ENCODE assay signal across 22 mouse cellular contexts in genomic region chr1:40028207-40028998, GRCm38 (mm10). TPM values are rescaled to one million over a fixed set of nuclear protein-coding genes. Genes with fewer than 3 reads are reported as not detected.
DNase-seq lines count a peak whose midpoint lies in the region; ATAC-seq lines count a peak whose summit lies in the region.
"Had no signal": no experiment of that assay in that cellular context is flagged by ENCODE, and none has a peak within 500 bp of the region (broad histone marks: within the 10 kb centered on the region; RNA-seq: fewer than 3 reads in every experiment).

No protein-coding gene starts in this region.

- no peaks in the 10 kb centered on the region for H3K9me3 ChIP-seq in hindbrain, embryonic 13.5 days
- H3K9me3 ChIP-seq in hindbrain, embryonic 16.5 days (ENCODE audit: control insufficient read depth, low read length): no peaks in the 10 kb centered on the region
- H3K9me3 ChIP-seq in midbrain, embryonic 14.5 days (ENCODE audit: control insufficient read depth, low read length): no peaks in the 10 kb centered on the region
- H3K9me3 ChIP-seq in midbrain, embryonic 10.5 days (replicated peaks): no peaks in the 10 kb centered on the region
- no peaks in the 10 kb centered on the region for H3K9me3 ChIP-seq in midbrain, embryonic 16.5 days (replicated peaks; ENCODE audit: control insufficient read depth, low read length, poor library complexity, severe bottlenecking)
- H3K9me3 ChIP-seq: embryonic facial prominence, embryonic 12.5 days; limb, embryonic 10.5 days had no signal

- ATAC-seq in hindbrain, embryonic 13.5 days (ENCODE audit: low FRiP score): peak; percentile 38; the same call in 1 of the 2 replicates
- ATAC-seq in hindbrain, embryonic 16.5 days: no peak
- ATAC-seq in midbrain, embryonic 14.5 days (ENCODE audit: low FRiP score, low TSS enrichment): peak; percentile 28; the same call in 1 of the 2 replicates
- ATAC-seq in midbrain, embryonic 16.5 days: peak; percentile 57

- intact Hi-C loops in gastrocnemius, postnatal 36 days (cut with DNase I): no loop called here

- H3K4me3 ChIP-seq in hindbrain, embryonic 13.5 days: no peak overlapping the region
- H3K4me3 ChIP-seq in hindbrain, embryonic 16.5 days (ENCODE audit: low read length): no peak overlapping the region
- H3K4me3 ChIP-seq in midbrain, embryonic 14.5 days (replicated peaks; ENCODE audit: low read depth, low read length): no peak overlapping the region
- no peak overlapping the region for H3K4me3 ChIP-seq in midbrain, embryonic 10.5 days
- no peak overlapping the region for H3K4me3 ChIP-seq in midbrain, embryonic 16.5 days (ENCODE audit: low read depth, low read length)
- H3K4me3 ChIP-seq: embryonic facial prominence, embryonic 12.5 days; left cerebral cortex, adult 2 months; limb, embryonic 10.5 days had no signal

- H3K4me2 ChIP-seq in hindbrain, embryonic 13.5 days: no peak overlapping the region
- no peak overlapping the region for H3K4me2 ChIP-seq in hindbrain, embryonic 16.5 days (ENCODE audit: low read length)
- no peak overlapping the region for H3K4me2 ChIP-seq in midbrain, embryonic 14.5 days (ENCODE audit: low read length)
- H3K4me2 ChIP-seq in midbrain, embryonic 16.5 days (ENCODE audit: low read length): no peak overlapping the region
- H3K4me2 ChIP-seq: embryonic facial prominence, embryonic 12.5 days had no signal

- H3K4me1 ChIP-seq in hindbrain, embryonic 13.5 days (replicated peaks): no peaks in the 10 kb centered on the region
- H3K4me1 ChIP-seq in hindbrain, embryonic 16.5 days (ENCODE audit: control insufficient read depth, insufficient read depth, low read depth, low read length): no peaks in the 10 kb centered on the region
- H3K4me1 ChIP-seq in midbrain, embryonic 14.5 days (ENCODE audit: control insufficient read depth, insufficient read depth, low read length): no peaks in the 10 kb centered on the region
- no peaks in the 10 kb centered on the region for H3K4me1 ChIP-seq in midbrain, embryonic 10.5 days
- no peaks in the 10 kb centered on the region for H3K4me1 ChIP-seq in midbrain, embryonic 16.5 days (ENCODE audit: control insufficient read depth, insufficient read depth, low read length)
- H3K4me1 ChIP-seq: embryonic facial prominence, embryonic 12.5 days; limb, embryonic 10.5 days had no signal

- DNase-seq in adrenal gland, postnatal 10 days: peak; percentile 22
- no peak for DNase-seq in adrenal gland, postnatal 25 days
- DNase-seq in midbrain, embryonic 14.5 days: no peak
- no peak for DNase-seq in midbrain, embryonic 10.5 days (ENCODE audit: low spot score)
- no peak for DNase-seq in gastrocnemius, postnatal 36 days
- DNase-seq: adrenal gland, adult 2 months; cerebellum, adult 9-10 months; gastrocnemius, postnatal 14 days; kidney, postnatal 4 days; layer of hippocampus, adult 9-11 months; lung, adult 2 months; right cerebral cortex, adult 18-20 months had no signal

- H3K36me3 ChIP-seq in hindbrain, embryonic 13.5 days: peaks cover 50% of the 10 kb centered on the region
- H3K36me3 ChIP-seq in hindbrain, embryonic 16.5 days (ENCODE audit: control insufficient read depth, insufficient read depth, low read length): peaks cover 14% of the 10 kb centered on the region; the same call in 1 of the 2 replicates
- H3K36me3 ChIP-seq in midbrain, embryonic 14.5 days (ENCODE audit: control insufficient read depth, insufficient read depth, low read length): peaks cover 50% of the 10 kb centered on the region
- peaks cover 49% of the 10 kb centered on the region for H3K36me3 ChIP-seq in midbrain, embryonic 10.5 days
- peaks cover 20% of the 10 kb centered on the region for H3K36me3 ChIP-seq in midbrain, embryonic 16.5 days (ENCODE audit: control insufficient read depth, insufficient read depth, low read length)

- 84% methylated on average over 12 of the region's 12 CpGs for WGBS in hindbrain, embryonic 13.5 days
- WGBS in hindbrain, embryonic 16.5 days: 87% methylated on average over 12 of the region's 12 CpGs
- 84% methylated on average over 12 of the region's 12 CpGs for WGBS in midbrain, embryonic 14.5 days
- 86% methylated on average over 12 of the region's 12 CpGs for WGBS in midbrain, embryonic 10.5 days
- 77% methylated on average over 12 of the region's 12 CpGs for WGBS in midbrain, embryonic 16.5 days

- no peaks in the 10 kb centered on the region for H3K27me3 ChIP-seq in hindbrain, embryonic 13.5 days
- no peaks in the 10 kb centered on the region for H3K27me3 ChIP-seq in hindbrain, embryonic 16.5 days (replicated peaks; ENCODE audit: control insufficient read depth, insufficient read depth, low read length)
- no peaks in the 10 kb centered on the region for H3K27me3 ChIP-seq in midbrain, embryonic 14.5 days (ENCODE audit: control insufficient read depth, insufficient read depth, low read length)
- H3K27me3 ChIP-seq in midbrain, embryonic 10.5 days (ENCODE audit: low read depth, poor library complexity, severe bottlenecking): no peaks in the 10 kb centered on the region
- H3K27me3 ChIP-seq in midbrain, embryonic 16.5 days (ENCODE audit: control insufficient read depth, insufficient read depth, low read depth, low read length): no peaks in the 10 kb centered on the region
- H3K27me3 ChIP-seq: embryonic facial prominence, embryonic 12.5 days had no signal

- H3K27ac ChIP-seq in hindbrain, embryonic 13.5 days: no peak overlapping the region
- no peak overlapping the region for H3K27ac ChIP-seq in hindbrain, embryonic 16.5 days (ENCODE audit: low read depth, low read length)
- H3K27ac ChIP-seq in midbrain, embryonic 14.5 days (replicated peaks; ENCODE audit: low read depth, low read length): no peak overlapping the region
- H3K27ac ChIP-seq in midbrain, embryonic 10.5 days (replicated peaks): no peak overlapping the region
- H3K27ac ChIP-seq in midbrain, embryonic 16.5 days (ENCODE audit: low read length): no peak overlapping the region
- H3K27ac ChIP-seq: embryonic facial prominence, embryonic 12.5 days; left cerebral cortex, adult 2 months; limb, embryonic 10.5 days had no signal

- no peak overlapping the region for H3K9ac ChIP-seq in hindbrain, embryonic 13.5 days
- no peak overlapping the region for H3K9ac ChIP-seq in hindbrain, embryonic 16.5 days (ENCODE audit: low read depth, low read length)
- no peak overlapping the region for H3K9ac ChIP-seq in midbrain, embryonic 14.5 days (replicated peaks; ENCODE audit: low read length)
- no peak overlapping the region for H3K9ac ChIP-seq in midbrain, embryonic 16.5 days (ENCODE audit: low read depth, low read length)
- H3K9ac ChIP-seq: embryonic facial prominence, embryonic 12.5 days had no signal

RNA-seq across cellular contexts. Expression of gene Il1r2, which starts 45.5 kb away (rescaled TPM):
- total RNA-seq in adrenal gland, postnatal 10 days (2021): under 1 TPM; 0.36 to 0.60 TPM
- not detected in 2 replicates for total RNA-seq in adrenal gland, postnatal 25 days (2021)
- polyA plus RNA-seq in hindbrain, embryonic 13.5 days (2015; fragmentation: Nextera tagmentation; extraction: Ambion mirVana): 0.36 and 0.40 TPM in 2 replicates
- polyA plus RNA-seq in hindbrain, embryonic 16.5 days (2015; fragmentation: Nextera tagmentation; extraction: Ambion mirVana): 1.2 TPM in 2 replicates
- 0.22 and 0.45 TPM in 2 replicates for polyA plus RNA-seq in midbrain, embryonic 14.5 days (2014; fragmentation: Nextera tagmentation; extraction: Ambion mirVana)
- polyA plus RNA-seq in midbrain, embryonic 10.5 days (2016; fragmentation: Nextera tagmentation; extraction: Ambion mirVana): 0.27 and 0.49 TPM in 2 replicates
- polyA plus RNA-seq in midbrain, embryonic 16.5 days (2015; fragmentation: Nextera tagmentation; extraction: Ambion mirVana): 0.72 and 1.2 TPM in 2 replicates
- under 1 TPM; 0.23 to 0.42 TPM for total RNA-seq in gastrocnemius, postnatal 36 days (2021)
- total RNA-seq: heart, adult 8-10 months; heart, postnatal 10 days; left cerebral cortex, adult 2 months; liver, adult 2 months had no signal
- polyA plus RNA-seq: adrenal gland, adult 2 months; kidney, embryonic 14.5 days had no signal
